Mouse (Mus musculus) layer of hippocampus, postnatal 10 days (tissue): ENCODE results near the gene Lgi2. TPM values are rescaled to one million over a fixed set of nuclear protein-coding genes. Genes with fewer than 3 reads are reported as not detected.

Experiments used
- total RNA-seq, 2 experiments: library from RNA; stranded (reverse); gene quantifications; 2 replicates each; pipeline ENCODE4 v1.2.3; 2021

The Lgi2 gene
- total RNA-seq, 2 experiments from 2014 or later, result 36.2 to 40.3 TPM

Other genes starting within 250 kb of the Lgi2 start
- gene Sod3, start 202.7 kb downstream of the Lgi2 start, total RNA-seq, result 1 to 10 TPM; 4.8 to 5.1 TPM
- 10 to 100 TPM; 37.0 to 39.8 TPM for gene Ccdc149, start 94.9 kb downstream of the Lgi2 start, total RNA-seq
- gene Sepsecs, start 103.2 kb upstream of the Lgi2 start, total RNA-seq, result 10 to 100 TPM; 10.0 to 10.6 TPM
- 1 to 10 TPM; 3.0 to 4.9 TPM for gene Pi4k2b, start 175.1 kb upstream of the Lgi2 start, total RNA-seq
- gene Zcchc4, start 208.9 kb upstream of the Lgi2 start, total RNA-seq, result 1 to 10 TPM; 9.4 to 9.8 TPM